Mouse (Mus musculus) megakaryocyte, embryonic 14.5 days (primary cell): ENCODE measurements around the gene Myo1a. TPM values are rescaled to one million over a fixed set of nuclear protein-coding genes. Genes with fewer than 3 reads are reported as not detected.
"Not testable (repeated sequence)": the region's sequence is repeated elsewhere in the genome, so short reads cannot be mapped to it uniquely, and the experiment has no call there.

Experiments used
- H3K27me3 ChIP-seq: replicated peaks from 2 replicates; pipeline ENCODE3; 2012; ENCODE audit warnings: inconsistent platforms
- H3K36me3 ChIP-seq: replicated peaks from 2 replicates; pipeline ENCODE3; 2012; ENCODE audit warnings: low read length, inconsistent platforms, mixed read lengths
- H3K4me1 ChIP-seq: 2 replicates; pipeline ENCODE4 v1.6.1; 2012; ENCODE audit warnings: inconsistent platforms
- H3K4me3 ChIP-seq: replicated peaks from 2 replicates; pipeline ENCODE3; 2012; ENCODE audit warnings: moderate library complexity, mild to moderate bottlenecking, inconsistent platforms
- H3K9me3 ChIP-seq: 2 replicates; pipeline ENCODE4 v1.6.1; 2012; ENCODE audit warnings: inconsistent platforms
- FLI1 ChIP-seq: IDR thresholded peaks from 2 replicates; pipeline ENCODE4 v1.6.1; 2012; ENCODE audit warnings: low read length, inconsistent platforms, mixed read lengths
- GATA1 ChIP-seq: IDR thresholded peaks from 3 replicates; pipeline ENCODE4 v1.6.1; 2012; ENCODE audit warnings: mixed read lengths, low read length, inconsistent platforms, borderline replicate concordance
- polyA plus RNA-seq: library from polyadenylated mRNA; stranded (reverse); fragments of >175 nt; gene quantifications from 2 replicates; pipeline ENCODE4 v1.2.3, GENCODE M21; 2012; ENCODE audit warnings: low replicate concordance; ENCODE audit not compliant: insufficient read depth

Gene Myo1a
- 0.04 TPM in 1 of 2 replicates, not detected in the other for polyA plus RNA-seq

DNA sequence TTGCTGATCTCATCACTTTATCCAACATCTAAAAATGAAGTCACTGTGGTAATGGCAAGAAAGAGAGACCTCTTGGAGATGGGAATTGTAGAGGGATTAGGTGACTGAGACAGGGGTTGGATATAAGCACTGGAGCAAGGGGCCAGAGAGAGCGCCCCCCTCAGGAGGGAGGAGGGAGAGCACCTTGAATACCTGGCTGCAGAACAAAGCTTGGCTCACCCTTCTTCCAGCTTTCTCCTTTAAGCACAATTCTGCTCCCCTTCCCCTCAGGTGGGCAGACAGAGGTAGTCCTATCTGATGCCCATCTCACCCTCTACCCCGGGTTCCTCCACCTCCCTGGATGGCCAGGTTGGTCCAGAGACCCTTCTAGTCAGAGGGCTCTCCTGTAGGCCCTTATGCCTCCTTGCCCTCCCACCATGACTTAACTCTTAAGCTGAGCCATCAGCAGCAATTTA, at the start of gene Myo1a:
Myo1a (plus strand) TSS at position 405 of the 455 bp plus-strand sequence.
- H3K9me3 ChIP-seq: no peaks in the 10 kb centered on the region
- H3K4me3 ChIP-seq: no peak within 1 kb of the TSS
- H3K27me3 ChIP-seq: peaks cover 53% of the 10 kb centered on the region
- TF ChIP-seq FLI1 (no peak), GATA1 (no peak)
- no peaks in the 10 kb centered on the region for H3K36me3 ChIP-seq
- H3K4me1 ChIP-seq: peaks cover 14% of the 10 kb centered on the region

DNA sequence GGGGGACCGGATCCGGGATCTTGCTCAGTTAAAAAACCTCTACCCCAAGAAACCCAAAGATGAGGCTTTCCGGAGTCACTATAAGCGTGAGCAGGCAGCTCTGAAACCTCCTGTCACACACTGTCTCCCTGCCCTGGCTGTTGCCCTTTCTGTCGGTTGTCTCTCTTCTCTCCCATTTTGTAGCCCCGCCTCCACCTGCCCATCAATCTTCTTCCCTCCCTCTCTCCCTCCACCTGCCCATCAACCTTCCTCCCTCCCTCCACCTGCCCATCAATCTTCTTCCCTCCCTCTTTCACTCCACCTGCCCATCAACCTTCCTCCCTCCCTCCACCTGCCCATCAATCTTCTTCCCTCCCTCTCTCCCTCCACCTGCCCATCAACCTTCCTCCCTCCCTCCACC, 47.4 kb upstream of the Myo1a start:
- H3K9me3 ChIP-seq, H3K27me3 ChIP-seq, H3K4me3 ChIP-seq: not testable (repeated sequence)
- H3K4me1 ChIP-seq: peaks cover 56% of the 10 kb centered on the region
- peaks cover 94% of the 10 kb centered on the region for H3K36me3 ChIP-seq

DNA sequence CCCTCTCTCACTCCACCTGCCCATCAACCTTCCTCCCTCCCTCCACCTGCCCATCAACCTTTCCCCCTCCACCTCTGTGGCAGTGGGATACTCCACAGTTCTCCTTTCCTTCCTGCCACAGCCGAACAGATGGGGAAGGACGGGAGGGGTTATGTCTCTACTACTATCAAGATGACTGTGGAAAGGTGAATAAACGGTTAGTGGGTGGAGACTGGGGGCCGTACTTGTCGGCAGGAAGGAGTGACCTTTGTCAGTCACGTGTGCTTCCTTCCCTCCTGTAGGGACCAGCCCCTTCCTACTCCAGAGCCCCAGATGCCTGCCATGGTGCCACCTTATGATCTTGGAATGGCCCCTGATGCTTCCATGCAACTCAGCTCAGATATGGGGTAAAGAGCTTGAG, 46.9 kb upstream of the Myo1a start:
- peaks cover 94% of the 10 kb centered on the region for H3K36me3 ChIP-seq
- peaks cover 56% of the 10 kb centered on the region for H3K4me1 ChIP-seq
- H3K4me3 ChIP-seq: no peak overlapping the region
- TF ChIP-seq GATA1: no peak
- TF ChIP-seq FLI1: no peak
- no peaks in the 10 kb centered on the region for H3K9me3 ChIP-seq
- no peaks in the 10 kb centered on the region for H3K27me3 ChIP-seq

DNA sequence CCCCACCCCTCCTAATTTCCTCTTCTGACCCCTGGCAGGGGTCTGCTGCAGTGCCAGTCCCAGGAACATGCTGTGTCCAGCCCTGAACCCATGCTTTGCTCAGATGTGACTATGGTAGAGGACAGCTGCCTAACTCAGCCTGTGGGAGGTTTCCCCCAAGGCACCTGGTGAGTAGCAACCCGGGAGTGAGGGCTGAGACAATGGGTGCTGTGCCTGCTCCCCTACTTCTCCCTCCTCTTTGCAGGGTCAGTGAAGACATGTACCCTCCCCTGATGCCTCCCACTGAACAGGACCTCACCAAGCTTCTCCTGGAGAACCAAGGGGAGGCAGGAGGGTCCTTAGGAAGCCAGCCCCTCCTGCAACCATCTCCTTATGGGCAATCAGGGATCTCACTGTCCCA, 45.4 kb upstream of the Myo1a start:
- no peak for TF ChIP-seq FLI1
- TF ChIP-seq GATA1: no peak
- no peaks in the 10 kb centered on the region for H3K27me3 ChIP-seq
- no peak overlapping the region for H3K4me3 ChIP-seq
- no peaks in the 10 kb centered on the region for H3K9me3 ChIP-seq
- peaks cover 61% of the 10 kb centered on the region for H3K4me1 ChIP-seq
- H3K36me3 ChIP-seq: peaks cover 94% of the 10 kb centered on the region

DNA sequence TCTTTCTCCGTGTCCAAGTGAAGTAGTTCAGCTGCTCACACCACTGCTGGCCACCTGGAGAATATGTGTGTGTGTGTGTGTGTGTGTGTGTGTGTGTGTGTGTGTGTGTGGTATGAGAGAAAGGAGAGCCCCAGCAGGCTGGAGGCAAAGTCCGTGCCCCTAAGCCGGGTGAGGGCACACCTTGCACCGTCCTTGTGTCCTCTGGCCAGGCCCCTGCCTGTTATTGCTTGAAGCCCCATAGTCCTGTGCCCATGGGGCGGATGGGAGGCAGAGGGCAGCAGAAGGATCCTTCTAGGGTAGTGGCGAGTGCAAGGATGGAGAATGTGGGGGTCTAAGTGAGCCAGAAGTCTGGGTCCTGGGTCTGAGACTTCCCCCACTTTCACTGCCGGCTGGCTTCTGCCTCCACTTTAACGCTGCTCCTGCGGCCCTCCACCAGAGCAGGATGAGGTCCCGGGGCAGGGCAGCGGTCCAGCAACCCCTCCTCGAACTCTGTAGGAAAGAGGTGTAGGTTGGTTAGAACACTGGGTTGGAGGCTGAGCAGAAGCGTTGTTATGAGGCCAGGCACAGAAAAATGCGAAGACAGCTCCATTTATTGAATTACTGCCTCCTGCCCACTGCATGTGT, 43.6 kb upstream of the Myo1a start:
- H3K36me3 ChIP-seq: peaks cover 81% of the 10 kb centered on the region
- no peaks in the 10 kb centered on the region for H3K9me3 ChIP-seq
- no peaks in the 10 kb centered on the region for H3K27me3 ChIP-seq
- H3K4me1 ChIP-seq: peaks cover 70% of the 10 kb centered on the region
- H3K4me3 ChIP-seq: peak overlapping the region; percentile 84
- no peak for TF ChIP-seq FLI1
- TF ChIP-seq GATA1: no peak

DNA sequence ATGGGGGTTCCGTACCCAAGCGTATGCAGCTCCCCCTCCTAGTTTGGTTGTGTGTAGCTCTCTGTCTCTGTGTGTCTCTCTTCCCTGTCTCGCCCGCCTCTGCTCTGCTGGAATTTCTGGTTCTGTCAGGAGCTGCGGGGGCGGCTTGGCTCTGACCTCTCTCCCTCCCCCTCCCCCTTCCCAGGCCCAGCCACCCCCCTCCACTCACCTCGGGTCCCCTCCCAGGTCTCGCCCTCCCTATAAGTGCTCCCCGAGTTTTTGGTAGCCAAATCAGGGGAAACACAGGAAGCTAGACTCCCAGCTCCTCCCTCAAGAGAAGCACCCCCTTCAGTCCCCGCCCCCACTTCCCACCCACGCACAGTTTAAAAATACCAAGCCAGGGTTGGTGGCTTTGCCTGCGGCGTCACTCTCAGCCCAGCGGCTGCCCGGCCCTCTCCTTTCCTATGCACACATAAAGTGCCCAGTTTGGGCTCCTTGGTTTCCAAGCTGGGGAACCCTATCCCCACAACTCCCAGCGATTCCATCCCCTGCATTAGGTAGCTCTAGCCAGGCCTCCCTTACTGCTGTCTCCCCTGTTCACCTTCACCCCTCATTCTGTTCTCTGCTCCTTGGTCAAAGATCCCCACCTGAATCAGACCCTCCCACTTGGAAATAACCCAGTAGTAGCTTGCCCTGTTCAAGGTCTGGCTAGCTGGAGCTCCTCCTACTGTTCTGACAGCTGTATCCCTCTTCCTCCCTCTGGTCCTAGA, 42.9 kb upstream of the Myo1a start:
- H3K4me3 ChIP-seq: peak overlapping the region; percentile 84
- H3K9me3 ChIP-seq: no peaks in the 10 kb centered on the region
- no peaks in the 10 kb centered on the region for H3K27me3 ChIP-seq
- TF ChIP-seq FLI1 (no peak), GATA1 (no peak)
- peaks cover 76% of the 10 kb centered on the region for H3K36me3 ChIP-seq
- peaks cover 71% of the 10 kb centered on the region for H3K4me1 ChIP-seq

DNA sequence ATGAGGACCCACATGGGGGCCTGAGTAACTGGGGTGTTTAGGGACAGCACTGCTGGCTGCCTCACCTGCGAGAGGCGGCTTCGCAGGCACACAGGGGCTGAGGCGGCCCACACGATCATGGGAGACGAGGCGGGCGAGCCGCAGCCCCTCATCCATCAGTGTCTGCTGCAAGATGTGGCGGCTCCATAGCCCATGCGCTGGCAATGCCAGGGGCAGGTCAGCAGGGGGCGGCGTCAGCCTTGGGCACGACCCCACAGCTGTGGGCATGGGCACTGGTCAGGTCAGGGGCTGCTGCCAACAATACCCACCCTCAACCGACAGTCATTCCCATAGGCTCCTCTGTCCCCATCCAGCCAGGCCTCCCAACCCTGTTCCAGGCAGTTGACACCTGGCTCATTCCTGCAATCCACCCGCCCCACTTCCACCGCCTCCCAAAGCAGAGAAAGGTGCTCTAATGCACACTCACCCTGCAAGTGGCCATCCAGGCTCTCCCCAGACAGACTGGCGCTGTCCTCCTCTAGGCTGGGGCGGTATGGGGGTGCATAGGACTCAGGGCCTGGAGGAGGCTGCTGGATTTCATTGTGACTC, 42.2 kb upstream of the Myo1a start:
- H3K27me3 ChIP-seq: no peaks in the 10 kb centered on the region
- H3K9me3 ChIP-seq: no peaks in the 10 kb centered on the region
- TF ChIP-seq FLI1 (no peak), GATA1 (no peak)
- peaks cover 75% of the 10 kb centered on the region for H3K4me1 ChIP-seq
- peaks cover 70% of the 10 kb centered on the region for H3K36me3 ChIP-seq
- peak overlapping the region; percentile 84 for H3K4me3 ChIP-seq

DNA sequence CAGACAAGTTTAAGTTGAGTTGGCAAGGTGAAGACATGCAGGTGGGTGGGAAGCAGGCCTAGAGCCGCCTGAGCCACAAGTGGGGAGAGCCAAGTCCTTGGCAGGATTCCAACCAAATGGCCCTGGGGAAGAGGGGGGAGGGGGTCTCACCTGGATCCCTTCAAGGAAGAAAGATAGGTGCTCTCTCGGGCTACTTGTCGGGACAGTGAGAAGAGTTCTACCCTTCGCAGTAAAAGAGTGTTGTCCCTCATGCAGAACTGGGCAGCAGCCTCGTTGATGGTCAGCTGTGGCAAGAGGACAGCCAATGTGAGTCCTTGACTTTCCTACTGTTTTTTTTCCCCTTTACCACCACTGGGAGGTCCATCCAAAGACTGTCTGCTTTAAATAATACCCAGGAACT, 41.4 kb upstream of the Myo1a start:
- H3K9me3 ChIP-seq: no peaks in the 10 kb centered on the region
- H3K4me1 ChIP-seq: peaks cover 78% of the 10 kb centered on the region
- no peak overlapping the region for H3K4me3 ChIP-seq
- H3K27me3 ChIP-seq: no peaks in the 10 kb centered on the region
- TF ChIP-seq GATA1 (no peak), FLI1 (no peak)
- peaks cover 63% of the 10 kb centered on the region for H3K36me3 ChIP-seq

DNA sequence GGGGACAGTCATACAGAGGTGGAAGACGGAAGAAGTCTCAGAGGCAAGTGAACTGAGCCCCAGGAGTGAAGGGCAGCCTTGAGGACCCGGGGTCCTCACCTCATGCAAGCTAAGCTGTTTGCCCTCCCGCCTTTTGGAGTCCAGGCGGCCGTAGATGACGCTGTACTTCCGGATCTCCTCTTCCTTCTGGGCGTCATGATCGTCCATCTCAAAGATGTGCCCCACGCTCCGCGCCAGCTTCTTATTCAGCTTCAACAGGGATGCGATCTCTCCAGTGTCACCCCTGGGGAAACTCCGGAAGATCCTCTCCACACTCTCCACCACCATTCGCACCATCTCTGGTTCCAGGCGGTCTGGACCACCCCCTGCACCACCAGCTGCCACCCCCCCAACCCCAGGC, 40.8 kb upstream of the Myo1a start:
- TF ChIP-seq FLI1 (no peak), GATA1 (no peak)
- Histone ChIP-seq H3K9me3 (no peaks in the 10 kb centered on the region), H3K4me3 (peak overlapping the region; percentile 12), H3K27me3 (no peaks in the 10 kb centered on the region), H3K36me3 (peaks cover 57% of the 10 kb centered on the region), H3K4me1 (peaks cover 84% of the 10 kb centered on the region)

DNA sequence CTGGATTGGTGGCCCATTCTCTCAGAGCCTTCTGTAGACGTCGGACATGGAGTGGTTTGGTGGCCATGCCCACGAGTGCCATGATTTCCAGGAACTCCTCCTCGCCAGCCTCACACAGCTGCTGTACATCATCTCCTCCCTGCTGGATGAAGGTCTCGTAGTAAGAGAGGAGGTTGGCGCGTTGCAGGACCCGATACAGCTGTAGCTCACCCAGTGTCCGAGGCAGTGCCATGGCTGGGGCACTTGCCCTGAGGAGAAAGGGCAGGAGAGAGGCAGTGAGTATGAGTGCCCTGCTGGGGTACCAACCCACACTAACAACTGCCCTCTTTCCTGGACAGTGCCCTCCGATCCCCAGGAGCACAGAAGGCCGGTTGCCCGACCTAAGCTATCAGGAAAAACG, 40.1 kb upstream of the Myo1a start:
- peaks cover 50% of the 10 kb centered on the region for H3K36me3 ChIP-seq
- TF ChIP-seq FLI1 (no peak), GATA1 (no peak)
- H3K4me1 ChIP-seq: peaks cover 88% of the 10 kb centered on the region
- no peaks in the 10 kb centered on the region for H3K9me3 ChIP-seq
- peak overlapping the region; percentile 95 for H3K4me3 ChIP-seq
- H3K27me3 ChIP-seq: no peaks in the 10 kb centered on the region
